Mouse (Mus musculus) intestine, embryonic 15.5 days (tissue): ENCODE results near the gene Aurkb. TPM values are rescaled to one million over a fixed set of nuclear protein-coding genes. Genes with fewer than 3 reads are reported as not detected.

ENCODE experiments used
- ATAC-seq: fragments of 200-750 bp; cut with Nextera tagmentation; 2 replicates; pipeline ENCODE4 v1.8.0; 2017; ENCODE audit warnings: moderate TSS enrichment, moderate library complexity
- H3K27ac ChIP-seq: fragments of 300-500 bp; sonication (generic); 2 replicates; pipeline ENCODE4 v1.5.1; 2015; ENCODE audit warnings: mild to moderate bottlenecking, inconsistent platforms
- H3K27me3 ChIP-seq: fragments of 300-500 bp; sonication (generic); replicated peaks from 2 replicates; pipeline ENCODE4 v1.6.1; 2015; ENCODE audit warnings: inconsistent platforms
- H3K36me3 ChIP-seq: fragments of 300-500 bp; sonication (generic); 2 replicates; pipeline ENCODE4 v1.6.1; 2015; ENCODE audit warnings: inconsistent platforms
- H3K4me1 ChIP-seq: fragments of 300-500 bp; sonication (generic); replicated peaks from 2 replicates; pipeline ENCODE4 v1.6.1; 2015; ENCODE audit warnings: inconsistent platforms
- H3K4me2 ChIP-seq: fragments of 300-500 bp; sonication (generic); replicated peaks from 2 replicates; pipeline ENCODE4 v1.6.1; 2015; ENCODE audit warnings: mild to moderate bottlenecking, inconsistent platforms
- H3K4me3 ChIP-seq: fragments of 300-500 bp; sonication (generic); replicated peaks from 2 replicates; pipeline ENCODE4 v1.5.1; 2015; ENCODE audit warnings: inconsistent platforms
- H3K9ac ChIP-seq: fragments of 300-500 bp; sonication (generic); 2 replicates; pipeline ENCODE4 v1.6.1; 2015; ENCODE audit warnings: inconsistent platforms
- H3K9me3 ChIP-seq: fragments of 300-500 bp; sonication (generic); 2 replicates; pipeline ENCODE4 v1.6.1; 2016; ENCODE audit warnings: inconsistent platforms
- WGBS: fragments of 180-500 bp; shearing (Covaris S2); methylation state at CpG from one replicate; pipeline ENCODE4 v1.1.7; 2015; 5-methylcytosine and 5-hydroxymethylcytosine counted together
- polyA plus RNA-seq: library from polyadenylated mRNA; unstranded; fragments of >200 nt; fragmentation: Nextera tagmentation; extraction: Ambion mirVana; gene quantifications from 2 replicates; pipeline ENCODE4 v1.2.1, GENCODE M21; 2015

Gene Aurkb
- polyA plus RNA-seq, 1 experiment from 2014 or later = 133 TPM

DNA sequence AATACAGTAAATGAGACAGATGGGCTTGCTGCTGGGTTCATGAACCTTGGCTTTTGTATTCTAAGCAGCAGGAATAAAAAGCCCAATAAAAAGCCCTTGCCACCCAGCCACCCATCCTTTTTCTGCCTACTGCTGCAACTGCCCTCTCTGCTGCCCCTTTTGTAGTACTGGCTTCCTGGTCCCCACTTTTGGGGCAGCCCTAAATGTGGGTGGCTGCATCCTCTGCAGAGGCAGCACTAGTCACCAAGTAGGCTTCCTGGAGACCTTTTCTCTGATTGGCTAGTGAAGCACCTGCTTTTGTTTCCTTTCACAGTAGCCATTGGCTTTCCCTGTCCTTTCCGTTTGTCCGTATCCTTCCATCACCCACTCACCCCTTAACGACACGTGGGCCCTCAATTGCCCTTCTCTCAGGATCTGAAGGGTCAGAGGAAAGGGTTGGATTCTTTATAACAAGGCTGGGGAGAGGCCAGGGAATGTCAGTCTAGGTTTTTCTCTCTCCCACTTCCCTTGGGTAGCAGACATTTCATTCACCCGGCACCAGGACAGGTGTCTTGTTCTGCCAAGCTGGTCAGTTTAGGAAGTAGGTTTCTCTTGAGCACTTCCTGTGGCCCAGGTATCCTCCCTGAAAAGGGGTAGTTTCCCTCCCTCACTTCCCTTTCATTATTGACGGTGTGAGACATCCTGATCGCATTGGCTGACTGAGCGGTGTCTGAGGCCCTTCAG, 52.8 kb downstream of the Aurkb start:
- H3K9ac ChIP-seq = peak overlapping the region; percentile 59; the same call in 1 of the 2 replicates
- H3K9me3 ChIP-seq = no peaks in the 10 kb centered on the region
- no peaks in the 10 kb centered on the region for H3K27me3 ChIP-seq
- H3K4me2 ChIP-seq = peak overlapping the region; percentile 86
- H3K4me3 ChIP-seq = peak overlapping the region; percentile 58
- H3K4me1 ChIP-seq = peaks cover 48% of the 10 kb centered on the region
- H3K36me3 ChIP-seq = peaks cover 26% of the 10 kb centered on the region
- 20% methylated on average over 8 of the region's 8 CpGs for WGBS
- peak overlapping the region; percentile 93 for H3K27ac ChIP-seq
- ATAC-seq = no peak

DNA sequence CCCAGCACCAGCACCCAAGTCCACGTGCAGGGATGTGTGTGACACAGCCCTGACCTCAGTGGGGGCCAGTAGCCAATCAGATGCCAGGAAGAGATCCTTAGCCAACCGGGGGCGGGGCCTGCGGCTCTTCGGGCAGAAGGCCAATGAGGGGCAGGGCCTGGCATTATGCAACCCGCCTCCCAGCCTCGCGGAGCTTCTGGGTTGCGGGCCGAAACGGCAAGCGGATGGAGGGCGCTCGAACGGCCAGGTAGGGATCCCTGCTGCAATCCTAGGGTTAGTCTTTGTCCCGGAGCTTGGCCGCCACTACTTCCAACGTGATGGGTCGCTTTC, 53.3 kb downstream of the Aurkb start:
- Histone ChIP-seq H3K36me3 (peaks cover 31% of the 10 kb centered on the region), H3K4me2 (peak overlapping the region; percentile 86), H3K27ac (peak overlapping the region; percentile 93), H3K9me3 (no peaks in the 10 kb centered on the region), H3K4me1 (peaks cover 48% of the 10 kb centered on the region), H3K4me3 (peak overlapping the region; percentile 58), H3K27me3 (no peaks in the 10 kb centered on the region), H3K9ac (peak overlapping the region; percentile 59)
- ATAC-seq = peak; percentile 25
- under 1% methylated on average over 19 of the region's 19 CpGs for WGBS

DNA sequence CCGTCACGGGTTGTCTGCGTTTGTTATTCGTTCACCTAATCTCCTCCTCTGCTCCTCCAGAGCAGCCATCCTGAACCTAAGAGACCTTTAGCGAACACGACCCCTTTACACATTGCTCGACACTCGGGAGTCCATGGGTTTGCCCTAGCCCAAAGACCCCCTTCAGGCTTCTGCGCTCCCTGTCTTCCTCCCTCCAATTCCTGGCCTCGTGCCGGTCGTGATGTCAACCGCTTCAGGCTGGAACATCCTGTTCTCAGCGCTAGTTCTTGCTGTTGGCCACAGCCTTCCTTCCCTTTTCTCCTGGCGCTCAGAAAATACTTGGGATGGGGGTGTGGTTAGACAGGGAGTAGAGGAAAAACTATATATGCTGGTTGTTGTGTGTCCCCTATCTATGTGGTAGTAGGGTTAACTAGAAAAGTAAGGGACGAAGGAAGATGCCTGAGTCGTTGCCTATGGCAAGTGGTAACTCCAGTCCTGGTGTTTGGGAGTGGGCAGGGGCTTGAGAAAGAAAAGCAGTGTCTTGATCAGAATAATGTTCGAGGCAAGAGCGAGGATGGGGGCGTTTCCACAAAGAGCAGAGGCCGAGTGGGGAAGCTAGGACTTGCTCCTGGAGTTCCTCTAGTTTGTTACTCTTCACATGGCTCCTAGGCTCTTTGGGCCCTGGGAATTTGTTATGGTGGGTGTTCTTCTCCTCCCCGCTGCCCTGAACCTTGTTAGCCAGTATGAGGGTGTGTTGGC, 53.9 kb downstream of the Aurkb start:
- Histone ChIP-seq H3K9me3 (no peaks in the 10 kb centered on the region), H3K27me3 (no peaks in the 10 kb centered on the region), H3K4me1 (peaks cover 44% of the 10 kb centered on the region), H3K27ac (peak overlapping the region; percentile 93), H3K36me3 (peaks cover 37% of the 10 kb centered on the region), H3K4me2 (peak overlapping the region; percentile 86), H3K4me3 (peak overlapping the region; percentile 58), H3K9ac (peak overlapping the region; percentile 59)
- WGBS = under 1% methylated on average over 22 of the region's 22 CpGs
- ATAC-seq = no peak

- peak overlapping the region; percentile 58 for H3K4me3 ChIP-seq
- WGBS = 1% methylated on average over 23 of the region's 23 CpGs
- H3K27ac ChIP-seq = peak overlapping the region; percentile 93
- H3K4me1 ChIP-seq = peaks cover 44% of the 10 kb centered on the region
- H3K27me3 ChIP-seq = no peaks in the 10 kb centered on the region
- no peaks in the 10 kb centered on the region for H3K9me3 ChIP-seq
- H3K36me3 ChIP-seq = peaks cover 43% of the 10 kb centered on the region
- ATAC-seq = peak; percentile 7
- peak overlapping the region; percentile 86 for H3K4me2 ChIP-seq
- H3K9ac ChIP-seq = peak overlapping the region; percentile 59
Measured at GRCm38 (mm10) chr11:69099915-69100345, 54.5 kb downstream of the Aurkb start.

- Histone ChIP-seq H3K27me3 (no peaks in the 10 kb centered on the region), H3K4me2 (peak overlapping the region; percentile 86; the same call in 1 of the 2 replicates), H3K4me3 (peak overlapping the region; percentile 58; the same call in 1 of the 2 replicates), H3K4me1 (peaks cover 44% of the 10 kb centered on the region), H3K27ac (0 out of 2 replicates have a peak overlapping the region, but pooled peaks have one; percentile 93), H3K9ac (peak overlapping the region; percentile 32), H3K36me3 (peaks cover 50% of the 10 kb centered on the region), H3K9me3 (no peaks in the 10 kb centered on the region)
- 91% methylated on average over 20 of the region's 20 CpGs for WGBS
- no peak for ATAC-seq
Measured at GRCm38 (mm10) chr11:69100639-69101360, 55.4 kb downstream of the Aurkb start.

Other genes with a start within 250 kb of the Aurkb start
- gene Ndel1, start 173.8 kb upstream of the Aurkb start, polyA plus RNA-seq = 69.1 and 69.5 TPM in 2 replicates
- gene Rnf222, start 157.1 kb upstream of the Aurkb start, polyA plus RNA-seq = 0.06 and 0.10 TPM in 2 replicates
- gene Rpl26, start 144.1 kb upstream of the Aurkb start, polyA plus RNA-seq = 1,017 and 1,034 TPM in 2 replicates
- not detected in 2 replicates for gene Odf4, start 118.6 kb upstream of the Aurkb start, polyA plus RNA-seq
- gene Arhgef15, start 88.2 kb upstream of the Aurkb start, polyA plus RNA-seq = 8.1 and 8.6 TPM in 2 replicates
- 2.7 and 2.8 TPM in 2 replicates for gene Slc25a35, start 77.5 kb upstream of the Aurkb start, polyA plus RNA-seq
- gene Rangrf, start 70.5 kb upstream of the Aurkb start, polyA plus RNA-seq = 61.4 and 62.2 TPM in 2 replicates
- 29.7 and 32.1 TPM in 2 replicates for gene Pfas, start 37.2 kb upstream of the Aurkb start, polyA plus RNA-seq
- 35.1 and 38.6 TPM in 2 replicates for gene Ctc1, start 29.7 kb upstream of the Aurkb start, polyA plus RNA-seq
- 8.6 and 8.9 TPM in 2 replicates for gene Borcs6, start 14.1 kb downstream of the Aurkb start, polyA plus RNA-seq
- gene Tmem107, start 25.2 kb downstream of the Aurkb start, polyA plus RNA-seq = 43.7 and 47.6 TPM in 2 replicates
- 61.8 and 64.2 TPM in 2 replicates for gene Vamp2, start 42.8 kb downstream of the Aurkb start, polyA plus RNA-seq
- gene Per1, start 49.6 kb downstream of the Aurkb start, polyA plus RNA-seq = 11.9 and 15.6 TPM in 2 replicates
- gene Hes7, start 74.8 kb downstream of the Aurkb start, polyA plus RNA-seq = 0.62 and 0.70 TPM in 2 replicates
- 0.29 and 0.34 TPM in 2 replicates for gene 9130213A22Rik, start 76.9 kb downstream of the Aurkb start, polyA plus RNA-seq
- 0.19 and 0.29 TPM in 2 replicates for gene Aloxe3, start 80.2 kb downstream of the Aurkb start, polyA plus RNA-seq
- 0.35 and 0.43 TPM in 2 replicates for gene Alox12b, start 111.3 kb downstream of the Aurkb start, polyA plus RNA-seq
- gene Alox8, start 152.2 kb downstream of the Aurkb start, polyA plus RNA-seq = 0.14 and 0.15 TPM in 2 replicates
- gene Gucy2e, start 191.4 kb downstream of the Aurkb start, polyA plus RNA-seq = 0.03 and 0.10 TPM in 2 replicates